Mouse (Mus musculus): ENCODE results near the gene Ugt1a2. TPM values are rescaled to one million over a fixed set of nuclear protein-coding genes. Genes with fewer than 3 reads are reported as not detected.
A peak's percentile ranks its signal among the peaks of the same experiment; 100 is the strongest.

Gene Ugt1a2
- total RNA-seq, 1 experiment from 2014 or later, result not detected

DNA sequence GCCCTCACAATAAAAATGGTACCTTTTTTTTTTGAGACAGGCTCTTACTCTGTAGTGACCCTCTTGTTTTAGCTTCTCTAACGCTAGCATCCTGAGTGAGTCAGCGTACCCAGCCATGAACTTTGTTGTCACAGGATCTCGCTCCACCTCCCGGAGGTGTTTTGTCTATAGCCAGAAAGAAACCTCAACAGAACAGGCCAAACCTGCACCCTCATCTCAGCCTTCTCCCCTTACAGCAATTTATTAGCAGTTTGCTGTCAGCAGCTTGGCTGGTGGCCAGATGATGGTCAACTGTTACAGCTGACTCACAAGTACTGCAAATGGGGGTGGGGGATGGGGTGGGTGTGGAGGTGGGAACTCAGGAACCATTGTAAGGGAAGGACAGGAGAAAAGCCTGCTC lies 61.9 kb downstream of the Ugt1a2 start:
- peak; percentile 20 to 23 for ATAC-seq (replicated peaks in 1 of 2; ENCODE audit: insufficient read depth in 1 of 2, low FRiP score in 2 of 2, low TSS enrichment in 1 of 2, low read depth in 1 of 2, poor library complexity in 2 of 2, severe bottlenecking in 2 of 2)

DNA sequence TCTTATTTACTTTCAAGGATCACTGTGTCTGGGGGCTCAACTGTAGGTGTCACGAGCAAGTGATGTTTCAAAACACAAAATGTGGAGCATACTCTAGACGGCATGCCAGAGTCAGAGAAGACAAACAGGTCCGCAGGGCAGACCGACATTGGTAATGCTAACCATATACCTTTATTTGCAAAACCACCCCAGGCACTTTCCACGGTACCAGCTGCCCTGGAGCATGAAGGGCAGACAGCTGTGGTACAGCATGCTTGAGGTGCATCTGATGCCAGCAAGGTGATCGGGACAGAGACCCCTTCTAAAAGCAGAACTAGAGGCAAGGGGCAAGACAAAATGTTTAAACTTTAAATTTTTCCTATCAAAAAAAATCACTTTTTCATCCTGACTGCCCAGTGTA lies 62.6 kb downstream of the Ugt1a2 start:
- ATAC-seq (replicated peaks in 1 of 2; ENCODE audit: insufficient read depth in 1 of 2, low FRiP score in 2 of 2, low TSS enrichment in 1 of 2, low read depth in 1 of 2, poor library complexity in 2 of 2, severe bottlenecking in 2 of 2), result no peak

GRCm38 (mm10) chr1:88263778-88264177 lies 63.4 kb downstream of the Ugt1a2 start:
- ATAC-seq (replicated peaks in 1 of 2; ENCODE audit: insufficient read depth in 1 of 2, low FRiP score in 2 of 2, low TSS enrichment in 1 of 2, low read depth in 1 of 2, poor library complexity in 2 of 2, severe bottlenecking in 2 of 2), result no peak

DNA sequence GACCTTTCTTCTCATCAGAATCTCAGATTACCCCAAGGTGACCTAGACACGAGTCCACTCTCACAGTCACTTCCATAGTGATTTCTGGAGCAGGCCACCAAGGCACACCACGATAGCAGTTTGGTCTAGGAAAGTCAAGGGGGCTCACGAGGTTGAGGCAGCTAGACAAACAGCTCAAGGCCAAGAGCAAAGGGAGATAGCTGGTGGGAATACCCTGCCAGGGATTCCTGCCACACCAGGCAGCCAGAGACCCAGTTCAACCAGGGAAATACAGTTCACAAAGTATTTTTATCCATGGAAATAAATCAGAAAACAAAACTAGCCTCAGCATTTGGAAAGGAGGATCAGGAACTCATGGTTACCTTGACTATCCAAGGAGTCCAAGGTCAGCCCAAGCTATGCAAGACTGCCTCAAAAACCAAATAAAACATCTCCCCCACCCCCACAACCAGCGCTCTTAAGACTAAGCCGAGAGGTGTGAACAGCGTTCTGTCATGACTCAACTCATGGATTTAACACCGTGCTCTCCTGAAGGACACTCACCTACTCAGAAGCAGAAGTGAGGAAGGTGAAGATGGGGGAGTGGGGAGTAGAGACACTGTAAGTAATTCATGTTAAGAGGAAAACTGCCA lies 64.0 kb downstream of the Ugt1a2 start:
- no peak for ATAC-seq (replicated peaks in 1 of 2; ENCODE audit: insufficient read depth in 1 of 2, low FRiP score in 2 of 2, low TSS enrichment in 1 of 2, low read depth in 1 of 2, poor library complexity in 2 of 2, severe bottlenecking in 2 of 2)

- ATAC-seq (replicated peaks in 1 of 2; ENCODE audit: insufficient read depth in 1 of 2, low FRiP score in 2 of 2, low TSS enrichment in 1 of 2, low read depth in 1 of 2, poor library complexity in 2 of 2, severe bottlenecking in 2 of 2), result no peak
These were observed 64.5 kb downstream of the Ugt1a2 start for GRCm38 (mm10) chr1:88264869-88265240.

DNA sequence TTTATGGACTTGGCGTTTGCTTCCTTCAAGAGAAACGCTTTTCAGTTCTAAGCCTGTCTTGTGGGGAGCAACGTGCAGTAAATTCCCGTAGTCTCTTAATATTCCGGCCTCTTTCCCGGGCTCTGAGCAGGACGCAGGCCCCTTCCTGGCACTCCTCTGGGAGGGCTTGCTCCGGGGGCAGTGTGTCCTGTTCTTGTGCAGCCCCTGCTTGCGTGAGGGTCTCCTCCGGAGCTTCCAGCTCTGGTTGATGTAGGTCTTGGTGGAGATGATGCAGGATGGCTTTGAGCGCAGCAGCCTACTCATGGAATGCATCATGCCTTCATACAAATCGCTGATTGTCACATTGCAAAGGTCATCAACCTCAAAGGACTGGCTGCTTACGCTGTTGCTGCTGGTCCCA lies 65.7 kb downstream of the Ugt1a2 start:
- ATAC-seq (replicated peaks in 1 of 2; ENCODE audit: insufficient read depth in 1 of 2, low FRiP score in 2 of 2, low TSS enrichment in 1 of 2, low read depth in 1 of 2, poor library complexity in 2 of 2, severe bottlenecking in 2 of 2), result no peak

DNA sequence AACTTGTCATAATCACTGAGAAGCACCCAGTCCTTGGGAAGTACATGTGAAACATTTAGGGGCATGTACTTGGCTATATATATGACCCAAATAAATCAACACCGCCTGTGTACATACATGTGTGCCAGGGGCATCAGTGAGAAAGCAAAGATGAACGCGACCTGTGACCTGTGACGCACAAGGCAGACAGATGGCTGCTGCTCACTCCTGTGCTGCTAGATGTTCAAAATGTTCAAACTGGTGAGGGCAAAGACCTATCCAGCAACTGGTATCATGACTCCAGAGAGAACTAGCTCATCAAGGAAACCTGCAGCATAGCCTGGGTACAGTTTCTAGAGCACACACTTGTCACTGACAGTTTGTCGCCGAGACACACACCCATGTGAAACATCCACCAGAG lies 67.1 kb downstream of the Ugt1a2 start:
- ATAC-seq (replicated peaks in 1 of 2; ENCODE audit: insufficient read depth in 1 of 2, low FRiP score in 2 of 2, low TSS enrichment in 1 of 2, low read depth in 1 of 2, poor library complexity in 2 of 2, severe bottlenecking in 2 of 2), result no peak

GRCm38 (mm10) chr1:88268070-88268469 lies 67.7 kb downstream of the Ugt1a2 start:
- ATAC-seq (replicated peaks in 1 of 2; ENCODE audit: insufficient read depth in 1 of 2, low FRiP score in 2 of 2, low TSS enrichment in 1 of 2, low read depth in 1 of 2, poor library complexity in 2 of 2, severe bottlenecking in 2 of 2), result no peak

Other genes with a start within 250 kb of the Ugt1a2 start
- gene Usp40, start 192.1 kb upstream of the Ugt1a2 start, total RNA-seq (2017), result 24.8 and 31.1 TPM in 2 replicates
- gene Ugt1a10, start 145.2 kb upstream of the Ugt1a2 start, total RNA-seq (2017), result not detected in 2 replicates
- gene Ugt1a9, start 129.8 kb upstream of the Ugt1a2 start, total RNA-seq (2017), result not detected in 2 replicates
- not detected in 2 replicates for gene Ugt1a8, start 112.8 kb upstream of the Ugt1a2 start, total RNA-seq (2017)
- 42.9 and 52.3 TPM in 2 replicates for gene Ugt1a7c, start 105.5 kb upstream of the Ugt1a2 start, total RNA-seq (2017)
- 0.63 TPM in 1 of 2 replicates, not detected in the other for gene Ugt1a6b, start 97.3 kb upstream of the Ugt1a2 start, total RNA-seq (2017)
- 1.4 and 5.3 TPM in 2 replicates for gene Ugt1a6a, start 65.8 kb upstream of the Ugt1a2 start, total RNA-seq (2017)
- gene Ugt1a5, start 34.6 kb upstream of the Ugt1a2 start, total RNA-seq (2017), result 0.25 and 0.65 TPM in 2 replicates
- 0.25 TPM in 1 of 2 replicates, not detected in the other for gene Dnajb3, start 5.2 kb downstream of the Ugt1a2 start, total RNA-seq (2017)
- gene Ugt1a1, start 11.4 kb downstream of the Ugt1a2 start, total RNA-seq (2017), result not detected in 2 replicates
- gene Mroh2a, start 26.4 kb downstream of the Ugt1a2 start, total RNA-seq (2017), result 0.05 and 0.44 TPM in 2 replicates
- gene Hjurp, start 77.0 kb downstream of the Ugt1a2 start, total RNA-seq (2017), result 206 and 220 TPM in 2 replicates
- not detected in 2 replicates for gene Trpm8, start 77.1 kb downstream of the Ugt1a2 start, total RNA-seq (2017)
- not detected in 2 replicates for gene Spp2, start 206.4 kb downstream of the Ugt1a2 start, total RNA-seq (2017)

All from hematopoietic stem cell, adult 5-6 weeks (primary cell).